Mouse (Mus musculus): ENCODE results near the gene Gm10696.
"Not testable (repeated sequence)": the region's sequence is repeated elsewhere in the genome, so short reads cannot be mapped to it uniquely, and the experiment has no call there.

The Gm10696 gene

GRCm38 (mm10) chr3:94178093-94178492 lies at the start of gene Gm10696:
Gene Gm10696, minus strand, starts transcription at chr3:94178193.
- in situ Hi-C loops (cut with MboI, MseI), result not testable (repeated sequence)

DNA sequence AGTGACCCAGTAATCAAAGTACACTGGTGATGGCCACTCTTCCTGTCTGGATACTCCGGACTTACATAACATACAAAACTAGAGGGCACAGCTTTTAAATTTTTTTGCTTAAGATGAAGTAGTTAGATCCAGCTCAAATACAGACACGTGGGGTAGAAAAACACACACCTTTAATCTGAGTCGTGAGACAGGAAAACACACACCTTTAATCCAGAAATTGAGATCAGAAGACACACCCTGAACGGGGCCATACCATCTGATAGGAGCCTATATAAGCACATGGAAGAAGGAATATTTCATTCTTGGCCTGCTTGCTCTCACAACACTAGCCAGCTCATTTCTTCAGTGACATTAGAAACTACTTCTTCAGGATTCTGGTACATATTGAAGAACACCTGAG lies 18.4 kb upstream of the Gm10696 start, which contains the start of gene Gm5286:
Gene Gm5286, plus strand, starts transcription at position 301 of the 400 bp plus-strand sequence.
- in situ Hi-C loops (cut with MboI, MseI), result not testable (repeated sequence)

DNA sequence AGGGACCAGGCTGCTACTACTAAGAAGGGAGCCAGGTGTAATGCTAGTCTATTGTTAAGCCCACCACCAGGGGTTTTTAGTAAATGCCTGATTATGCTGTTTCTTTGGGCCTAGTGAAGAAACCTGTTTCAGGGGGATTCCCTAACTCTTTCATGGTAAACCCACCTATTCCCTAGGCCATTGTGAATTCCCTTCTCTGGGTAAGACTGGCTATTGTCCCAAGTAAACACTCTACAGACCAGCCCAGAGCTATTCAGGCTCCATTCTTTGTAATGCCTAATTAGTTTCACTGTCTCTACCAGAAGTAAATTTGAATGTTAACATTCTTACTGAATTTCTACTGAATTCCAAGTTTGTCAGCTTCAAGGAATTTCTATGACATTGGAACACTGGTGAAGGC lies 10.6 kb downstream of the Gm10696 start:
- in situ Hi-C loops (cut with MboI, MseI), result not testable (repeated sequence)

All from regulatory T cell (primary cell).